Mouse (Mus musculus) limb, embryonic 13.5 days (tissue): ENCODE results near the gene Klk4. TPM values are rescaled to one million over a fixed set of nuclear protein-coding genes. Genes with fewer than 3 reads are reported as not detected.

Source experiments
- ATAC-seq: fragments of 200-750 bp; cut with Nextera tagmentation; 2 replicates; pipeline ENCODE4 v1.8.0; 2017; ENCODE audit warnings: low read depth, moderate number of reproducible peaks, moderate TSS enrichment; ENCODE audit not compliant: low FRiP score
- H3K27ac ChIP-seq: fragments of 300-500 bp; sonication (generic); 2 replicates; pipeline ENCODE4 v1.5.1; 2015; ENCODE audit warnings: inconsistent platforms, mild to moderate bottlenecking, moderate library complexity
- H3K27me3 ChIP-seq: fragments of 300-500 bp; sonication (generic); 2 replicates; pipeline ENCODE4 v1.6.1; 2015; ENCODE audit warnings: mild to moderate bottlenecking, inconsistent platforms
- H3K36me3 ChIP-seq: fragments of 300-500 bp; sonication (generic); 2 replicates; pipeline ENCODE4 v1.6.1; 2015; ENCODE audit warnings: inconsistent platforms, mild to moderate bottlenecking, moderate library complexity
- H3K4me1 ChIP-seq: fragments of 300-500 bp; sonication (generic); 2 replicates; pipeline ENCODE4 v1.6.1; 2015; ENCODE audit warnings: inconsistent platforms
- H3K4me2 ChIP-seq: fragments of 300-500 bp; sonication (generic); replicated peaks from 2 replicates; pipeline ENCODE4 v1.6.1; 2015; ENCODE audit warnings: inconsistent platforms, mild to moderate bottlenecking, moderate library complexity
- H3K4me3 ChIP-seq: fragments of 300-500 bp; sonication (generic); 2 replicates; pipeline ENCODE4 v1.5.1; 2015; ENCODE audit warnings: moderate library complexity, mild to moderate bottlenecking, inconsistent platforms
- H3K9ac ChIP-seq: fragments of 300-500 bp; sonication (generic); 2 replicates; pipeline ENCODE4 v1.6.1; 2015; ENCODE audit warnings: mild to moderate bottlenecking, inconsistent platforms
- H3K9me3 ChIP-seq: fragments of 300-500 bp; sonication (generic); 2 replicates; pipeline ENCODE4 v1.6.1; 2016; ENCODE audit warnings: inconsistent platforms
- WGBS: fragments of 180-500 bp; shearing (Covaris S2); methylation state at CpG from one replicate; pipeline ENCODE4 v1.1.7; 2015; 5-methylcytosine and 5-hydroxymethylcytosine counted together
- polyA plus RNA-seq: library from polyadenylated mRNA; unstranded; fragments of >200 nt; fragmentation: Nextera tagmentation; extraction: Ambion mirVana; gene quantifications from 2 replicates; pipeline ENCODE4 v1.2.1, GENCODE M21; 2015

The Klk4 gene
- 0.20 and 0.27 TPM in 2 replicates for polyA plus RNA-seq

GRCm38 (mm10) chr7:43880912-43881311 lies at the start of gene Klk4:
TSS of gene Klk4 (plus strand) at chr7:43881160.
- H3K4me2 ChIP-seq, result no peak within 1 kb of the TSS
- 15% methylated on average over 3 of the region's 3 CpGs for WGBS
- ATAC-seq, result no peak

GRCm38 (mm10) chr7:43841701-43842100 lies 39.3 kb upstream of the Klk4 start, which contains the start of gene Klk5:
TSS of gene Klk5 (plus strand) at chr7:43841971.
- Histone ChIP-seq H3K9me3 (no peaks in the 10 kb centered on the region), H3K4me1 (no peaks in the 10 kb centered on the region), H3K36me3 (no peaks in the 10 kb centered on the region), H3K9ac (no peak within 1 kb of the TSS), H3K27me3 (no peaks in the 10 kb centered on the region), H3K4me2 (no peak within 1 kb of the TSS), H3K4me3 (no peak within 1 kb of the TSS), H3K27ac (no peak within 1 kb of the TSS)
- WGBS, result 42% methylated on average over 3 of the region's 3 CpGs
- no peak for ATAC-seq

More at GRCm38 (mm10) chr7:43880912-43881311, at the start of gene Klk4:
- H3K9ac ChIP-seq, result 0 out of 2 replicates have a peak within 1 kb of the TSS, but pooled peaks have one; percentile 10
- H3K27ac ChIP-seq, result no peak within 1 kb of the TSS
- peaks cover 20% of the 10 kb centered on the region for H3K27me3 ChIP-seq
- peaks cover 12% of the 10 kb centered on the region for H3K4me1 ChIP-seq
- no peak within 1 kb of the TSS for H3K4me3 ChIP-seq
- no peaks in the 10 kb centered on the region for H3K9me3 ChIP-seq
- H3K36me3 ChIP-seq, result no peaks in the 10 kb centered on the region

- Histone ChIP-seq H3K9me3 (no peaks in the 10 kb centered on the region), H3K27ac (no peak overlapping the region), H3K9ac (no peak overlapping the region), H3K4me1 (no peaks in the 10 kb centered on the region), H3K36me3 (no peaks in the 10 kb centered on the region), H3K4me2 (no peak overlapping the region), H3K27me3 (no peaks in the 10 kb centered on the region), H3K4me3 (no peak overlapping the region)
- 80% methylated on average over 4 of the region's 4 CpGs for WGBS
- ATAC-seq, result no peak
These were observed 37.2 kb upstream of the Klk4 start for GRCm38 (mm10) chr7:43843801-43844200.

- H3K9ac ChIP-seq, result no peak overlapping the region
- no peaks in the 10 kb centered on the region for H3K27me3 ChIP-seq
- no peaks in the 10 kb centered on the region for H3K9me3 ChIP-seq
- no peaks in the 10 kb centered on the region for H3K36me3 ChIP-seq
- H3K4me1 ChIP-seq, result no peaks in the 10 kb centered on the region
- H3K27ac ChIP-seq, result no peak overlapping the region
- H3K4me3 ChIP-seq, result no peak overlapping the region
- 89% methylated on average over 6 of the region's 6 CpGs for WGBS
- H3K4me2 ChIP-seq, result no peak overlapping the region
- no peak for ATAC-seq
These were observed 29.3 kb upstream of the Klk4 start for GRCm38 (mm10) chr7:43851616-43852015.

- H3K9ac ChIP-seq, result no peak overlapping the region
- H3K4me3 ChIP-seq, result no peak overlapping the region
- no peak overlapping the region for H3K27ac ChIP-seq
- no peaks in the 10 kb centered on the region for H3K4me1 ChIP-seq
- no peak overlapping the region for H3K4me2 ChIP-seq
- WGBS, result 80% methylated on average over 9 of the region's 9 CpGs
- ATAC-seq, result no peak
- H3K9me3 ChIP-seq, result no peaks in the 10 kb centered on the region
- no peaks in the 10 kb centered on the region for H3K36me3 ChIP-seq
- H3K27me3 ChIP-seq, result no peaks in the 10 kb centered on the region
These were observed 26.1 kb upstream of the Klk4 start for GRCm38 (mm10) chr7:43854642-43855380.

GRCm38 (mm10) chr7:43855709-43856108 lies 25.3 kb upstream of the Klk4 start:
- Histone ChIP-seq H3K4me3 (no peak overlapping the region), H3K4me2 (no peak overlapping the region), H3K27ac (no peak overlapping the region), H3K36me3 (no peaks in the 10 kb centered on the region), H3K9ac (no peak overlapping the region), H3K9me3 (no peaks in the 10 kb centered on the region), H3K27me3 (no peaks in the 10 kb centered on the region), H3K4me1 (no peaks in the 10 kb centered on the region)
- no peak for ATAC-seq
- WGBS, result 77% methylated on average over 3 of the region's 3 CpGs

- Histone ChIP-seq H3K9me3 (no peaks in the 10 kb centered on the region), H3K27ac (no peak overlapping the region), H3K27me3 (no peaks in the 10 kb centered on the region), H3K4me2 (no peak overlapping the region), H3K36me3 (no peaks in the 10 kb centered on the region), H3K4me3 (no peak overlapping the region), H3K9ac (no peak overlapping the region), H3K4me1 (no peaks in the 10 kb centered on the region)
- no peak for ATAC-seq
- 80% methylated on average over 7 of the region's 7 CpGs for WGBS
These were observed 24.7 kb upstream of the Klk4 start for GRCm38 (mm10) chr7:43856307-43856706.

GRCm38 (mm10) chr7:43857501-43857900 lies 23.5 kb upstream of the Klk4 start:
- WGBS, result 89% methylated on average over 12 of the region's 12 CpGs
- no peak for ATAC-seq
- H3K9me3 ChIP-seq, result no peaks in the 10 kb centered on the region
- H3K27ac ChIP-seq, result no peak overlapping the region
- no peak overlapping the region for H3K9ac ChIP-seq
- H3K27me3 ChIP-seq, result no peaks in the 10 kb centered on the region
- no peak overlapping the region for H3K4me2 ChIP-seq
- no peaks in the 10 kb centered on the region for H3K4me1 ChIP-seq
- H3K36me3 ChIP-seq, result no peaks in the 10 kb centered on the region
- no peak overlapping the region for H3K4me3 ChIP-seq

GRCm38 (mm10) chr7:43860411-43860810 lies 20.5 kb upstream of the Klk4 start:
- H3K4me1 ChIP-seq, result no peaks in the 10 kb centered on the region
- 83% methylated on average over 8 of the region's 8 CpGs for WGBS

GRCm38 (mm10) chr7:43873237-43873636 lies 7.7 kb upstream of the Klk4 start:
- H3K4me2 ChIP-seq, result no peak overlapping the region
- no peak for ATAC-seq
- 0 out of 2 replicates have a peak, but pooled peaks cover 2% of the 10 kb centered on the region for H3K27me3 ChIP-seq
- peaks cover 11% of the 10 kb centered on the region for H3K4me1 ChIP-seq
- no peak overlapping the region for H3K4me3 ChIP-seq
- 7% methylated on average over 10 of the region's 10 CpGs for WGBS
- no peaks in the 10 kb centered on the region for H3K36me3 ChIP-seq
- H3K27ac ChIP-seq, result no peak overlapping the region
- no peaks in the 10 kb centered on the region for H3K9me3 ChIP-seq
- no peak overlapping the region for H3K9ac ChIP-seq

More at GRCm38 (mm10) chr7:43860411-43860810, 20.5 kb upstream of the Klk4 start:
- Histone ChIP-seq H3K27ac (no peak overlapping the region), H3K4me2 (no peak overlapping the region), H3K4me3 (no peak overlapping the region), H3K9ac (no peak overlapping the region), H3K36me3 (no peaks in the 10 kb centered on the region), H3K27me3 (no peaks in the 10 kb centered on the region), H3K9me3 (no peaks in the 10 kb centered on the region)
- ATAC-seq, result no peak

- Histone ChIP-seq H3K4me2 (no peak overlapping the region), H3K36me3 (no peaks in the 10 kb centered on the region), H3K9ac (no peak overlapping the region), H3K4me3 (no peak overlapping the region), H3K9me3 (no peaks in the 10 kb centered on the region), H3K27ac (no peak overlapping the region), H3K27me3 (0 out of 2 replicates have a peak, but pooled peaks cover 2% of the 10 kb centered on the region), H3K4me1 (peaks cover 11% of the 10 kb centered on the region)
- no peak for ATAC-seq
- 71% methylated on average over 3 of the region's 3 CpGs for WGBS
These were observed 7.3 kb upstream of the Klk4 start for GRCm38 (mm10) chr7:43873674-43874073.

GRCm38 (mm10) chr7:43874868-43875375 lies 6.0 kb upstream of the Klk4 start:
- Histone ChIP-seq H3K4me3 (no peak overlapping the region), H3K27me3 (peaks cover 3% of the 10 kb centered on the region; the same call in 1 of the 2 replicates), H3K27ac (no peak overlapping the region), H3K9ac (no peak overlapping the region), H3K4me2 (no peak overlapping the region), H3K4me1 (peaks cover 11% of the 10 kb centered on the region), H3K9me3 (no peaks in the 10 kb centered on the region), H3K36me3 (no peaks in the 10 kb centered on the region)
- WGBS, result 33% methylated on average over 6 of the region's 6 CpGs
- ATAC-seq, result peak; percentile 80
